Mouse (Mus musculus): Measurements from ENCODE around the gene Smg1. TPM values are rescaled to one million over a fixed set of nuclear protein-coding genes. Genes with fewer than 3 reads are reported as not detected.

The Smg1 gene
- polyA plus RNA-seq, 1 experiment from 2014 or later = 6.7 TPM

GRCm38 (mm10) chr7:118275265-118275664 is 31.8 kb upstream of the Smg1 start:
- Histone ChIP-seq H3K4me1 (replicated peaks; ENCODE audit: control insufficient read depth, insufficient read depth, low read length) (0 out of 2 replicates have a peak, but pooled peaks cover 4% of the 10 kb centered on the region), H3K4me2 (replicated peaks; ENCODE audit: low read depth) (no peak overlapping the region), H3K36me3 (ENCODE audit: control insufficient read depth, insufficient read depth) (no peaks in the 10 kb centered on the region), H3K9ac (ENCODE audit: low read depth, low read length) (no peak overlapping the region), H3K9me3 (ENCODE audit: control insufficient read depth) (no peaks in the 10 kb centered on the region), H3K27ac (ENCODE audit: low read depth, low read length) (no peak overlapping the region), H3K27me3 (replicated peaks; ENCODE audit: control insufficient read depth, insufficient read depth, low read length) (no peaks in the 10 kb centered on the region), H3K4me3 (ENCODE audit: low read depth, low read length) (no peak overlapping the region)
- peak; percentile 56 for TF ChIP-seq CTCF (IDR thresholded peaks at IDR 0.05; ENCODE audit: low read depth)
- no peak for ATAC-seq
- 61% methylated on average over 6 of the region's 6 CpGs for WGBS

- Histone ChIP-seq H3K9ac (ENCODE audit: low read depth, low read length) (no peak overlapping the region), H3K36me3 (ENCODE audit: control insufficient read depth, insufficient read depth) (no peaks in the 10 kb centered on the region), H3K27ac (ENCODE audit: low read depth, low read length) (no peak overlapping the region), H3K4me3 (ENCODE audit: low read depth, low read length) (no peak overlapping the region), H3K4me2 (replicated peaks; ENCODE audit: low read depth) (no peak overlapping the region), H3K9me3 (ENCODE audit: control insufficient read depth) (no peaks in the 10 kb centered on the region), H3K4me1 (replicated peaks; ENCODE audit: control insufficient read depth, insufficient read depth, low read length) (0 out of 2 replicates have a peak, but pooled peaks cover 4% of the 10 kb centered on the region), H3K27me3 (replicated peaks; ENCODE audit: control insufficient read depth, insufficient read depth, low read length) (no peaks in the 10 kb centered on the region)
- TF ChIP-seq CTCF (IDR thresholded peaks at IDR 0.05; ENCODE audit: low read depth) = no peak
- 91% methylated on average over 5 of the region's 5 CpGs for WGBS
- ATAC-seq = no peak
These were observed 31.4 kb upstream of the Smg1 start for GRCm38 (mm10) chr7:118274851-118275250.

- TF ChIP-seq CTCF (IDR thresholded peaks at IDR 0.05; ENCODE audit: low read depth) = no peak
- no peak for ATAC-seq
These were observed 30.7 kb upstream of the Smg1 start for GRCm38 (mm10) chr7:118274169-118274568.

GRCm38 (mm10) chr7:118266099-118266498 is 22.6 kb upstream of the Smg1 start:
- 86% methylated on average over 6 of the region's 6 CpGs for WGBS
- H3K36me3 ChIP-seq (ENCODE audit: control insufficient read depth, insufficient read depth) = no peaks in the 10 kb centered on the region
- H3K4me3 ChIP-seq (ENCODE audit: low read depth, low read length) = no peak overlapping the region
- no peaks in the 10 kb centered on the region for H3K9me3 ChIP-seq (ENCODE audit: control insufficient read depth)
- no peak for ATAC-seq
- TF ChIP-seq CTCF (IDR thresholded peaks at IDR 0.05; ENCODE audit: low read depth) = no peak
- no peak overlapping the region for H3K4me2 ChIP-seq (replicated peaks; ENCODE audit: low read depth)
- no peaks in the 10 kb centered on the region for H3K27me3 ChIP-seq (replicated peaks; ENCODE audit: control insufficient read depth, insufficient read depth, low read length)
- no peak overlapping the region for H3K27ac ChIP-seq (ENCODE audit: low read depth, low read length)
- H3K9ac ChIP-seq (ENCODE audit: low read depth, low read length) = no peak overlapping the region
- H3K4me1 ChIP-seq (replicated peaks; ENCODE audit: control insufficient read depth, insufficient read depth, low read length) = no peaks in the 10 kb centered on the region

More at GRCm38 (mm10) chr7:118274169-118274568, 30.7 kb upstream of the Smg1 start:
- no peaks in the 10 kb centered on the region for H3K27me3 ChIP-seq (replicated peaks; ENCODE audit: control insufficient read depth, insufficient read depth, low read length)
- H3K27ac ChIP-seq (ENCODE audit: low read depth, low read length) = no peak overlapping the region
- 0 out of 2 replicates have a peak, but pooled peaks cover 4% of the 10 kb centered on the region for H3K4me1 ChIP-seq (replicated peaks; ENCODE audit: control insufficient read depth, insufficient read depth, low read length)
- no peak overlapping the region for H3K4me2 ChIP-seq (replicated peaks; ENCODE audit: low read depth)
- H3K36me3 ChIP-seq (ENCODE audit: control insufficient read depth, insufficient read depth) = no peaks in the 10 kb centered on the region
- H3K4me3 ChIP-seq (ENCODE audit: low read depth, low read length) = no peak overlapping the region
- H3K9me3 ChIP-seq (ENCODE audit: control insufficient read depth) = no peaks in the 10 kb centered on the region
- WGBS = 85% methylated on average over 7 of the region's 7 CpGs
- H3K9ac ChIP-seq (ENCODE audit: low read depth, low read length) = no peak overlapping the region

DNA sequence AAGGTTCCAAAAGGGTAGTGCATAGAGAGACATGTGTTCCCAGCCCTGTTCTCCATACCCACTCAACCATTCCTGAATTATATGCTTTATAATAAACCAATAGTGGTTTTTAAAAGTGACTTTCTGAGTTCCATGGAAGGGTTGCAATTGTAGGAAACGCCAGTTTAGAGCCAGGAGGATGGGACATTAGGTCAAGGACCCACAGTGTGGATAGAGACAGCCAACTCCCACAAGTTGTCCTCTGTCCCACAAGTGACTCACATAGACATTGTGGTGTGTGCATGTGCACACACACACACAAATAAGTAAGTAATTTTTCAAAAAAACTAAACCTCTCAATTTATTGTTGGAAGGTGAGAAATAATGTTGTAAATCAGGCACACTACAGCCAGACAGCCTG is 20.1 kb upstream of the Smg1 start:
- Histone ChIP-seq H3K4me2 (replicated peaks; ENCODE audit: low read depth) (no peak overlapping the region), H3K9me3 (ENCODE audit: control insufficient read depth) (no peaks in the 10 kb centered on the region), H3K27me3 (replicated peaks; ENCODE audit: control insufficient read depth, insufficient read depth, low read length) (no peaks in the 10 kb centered on the region), H3K4me1 (replicated peaks; ENCODE audit: control insufficient read depth, insufficient read depth, low read length) (no peaks in the 10 kb centered on the region), H3K36me3 (ENCODE audit: control insufficient read depth, insufficient read depth) (no peaks in the 10 kb centered on the region), H3K9ac (ENCODE audit: low read depth, low read length) (no peak overlapping the region), H3K27ac (ENCODE audit: low read depth, low read length) (no peak overlapping the region), H3K4me3 (ENCODE audit: low read depth, low read length) (no peak overlapping the region)
- no peak for TF ChIP-seq CTCF (IDR thresholded peaks at IDR 0.05; ENCODE audit: low read depth)
- WGBS = 54% methylated on average over 1 of the region's 1 CpGs
- no peak for ATAC-seq

DNA sequence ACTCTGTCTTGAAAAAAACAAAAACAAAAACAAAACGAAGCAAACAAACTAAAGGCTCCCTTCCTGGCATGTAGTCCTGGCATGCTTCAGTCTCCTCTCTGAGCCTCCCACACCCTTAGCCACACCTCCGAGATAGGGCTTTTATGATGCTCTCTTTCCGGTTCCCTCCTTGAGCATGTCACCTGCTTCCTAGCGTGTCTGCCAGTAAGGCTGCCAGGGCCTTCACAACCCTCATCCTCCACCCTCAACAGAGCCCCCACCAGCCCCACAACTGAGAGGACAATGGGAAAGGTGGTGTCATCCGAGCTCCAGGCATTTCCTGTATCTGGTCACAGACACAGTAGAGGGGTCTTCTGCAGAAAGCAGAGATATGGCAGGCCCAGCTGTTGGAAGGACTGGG is 18.9 kb upstream of the Smg1 start:
- no peak overlapping the region for H3K4me2 ChIP-seq (replicated peaks; ENCODE audit: low read depth)
- H3K27me3 ChIP-seq (replicated peaks; ENCODE audit: control insufficient read depth, insufficient read depth, low read length) = no peaks in the 10 kb centered on the region
- H3K4me1 ChIP-seq (replicated peaks; ENCODE audit: control insufficient read depth, insufficient read depth, low read length) = no peaks in the 10 kb centered on the region
- H3K36me3 ChIP-seq (ENCODE audit: control insufficient read depth, insufficient read depth) = no peaks in the 10 kb centered on the region
- no peak for TF ChIP-seq CTCF (IDR thresholded peaks at IDR 0.05; ENCODE audit: low read depth)
- H3K9me3 ChIP-seq (ENCODE audit: control insufficient read depth) = no peaks in the 10 kb centered on the region
- WGBS = 36% methylated on average over 5 of the region's 5 CpGs
- H3K27ac ChIP-seq (ENCODE audit: low read depth, low read length) = no peak overlapping the region
- no peak overlapping the region for H3K9ac ChIP-seq (ENCODE audit: low read depth, low read length)
- peak; percentile 65 for ATAC-seq
- no peak overlapping the region for H3K4me3 ChIP-seq (ENCODE audit: low read depth, low read length)

All from intestine, postnatal 0 days (tissue).